ENCODE assay signal across 17 mouse cellular contexts in genomic region chr11:78065906-78066305, GRCm38 (mm10). TPM values are rescaled to one million over a fixed set of nuclear protein-coding genes. Genes with fewer than 3 reads are reported as not detected.
A peak's percentile ranks its signal among the peaks of the same experiment; 100 is the strongest.
DNase-seq lines count a peak whose midpoint lies in the region; ATAC-seq lines count a peak whose summit lies in the region.
"Had no signal": no experiment of that assay in that cellular context is flagged by ENCODE, and none has a peak within 500 bp of the region (broad histone marks: within the 10 kb centered on the region; RNA-seq: fewer than 3 reads in every experiment).

No protein-coding gene starts in this region.

- H3K36me3 ChIP-seq in limb, embryonic 13.5 days, result no peaks in the 10 kb centered on the region
- H3K36me3 ChIP-seq in limb, embryonic 10.5 days, result peaks cover 6% of the 10 kb centered on the region; the same call in 1 of the 2 replicates
- H3K36me3 ChIP-seq in erythroblast, embryonic 14.5 days (ENCODE audit: control insufficient read depth), result peaks cover 48% of the 10 kb centered on the region
- no peaks in the 10 kb centered on the region for H3K36me3 ChIP-seq in liver, embryonic 16.5 days (ENCODE audit: control insufficient read depth, insufficient read depth)
- H3K36me3 ChIP-seq in stomach, embryonic 16.5 days (ENCODE audit: control insufficient read depth, insufficient read depth, low read length), result no peaks in the 10 kb centered on the region

- H3K27me3 ChIP-seq in limb, embryonic 13.5 days, result no peaks in the 10 kb centered on the region
- no peaks in the 10 kb centered on the region for H3K27me3 ChIP-seq in limb, embryonic 10.5 days (ENCODE audit: low read depth, poor library complexity, severe bottlenecking)
- H3K27me3 ChIP-seq in erythroblast, embryonic 14.5 days (ENCODE audit: control insufficient read depth), result no peaks in the 10 kb centered on the region
- H3K27me3 ChIP-seq in liver, embryonic 16.5 days (ENCODE audit: control insufficient read depth, insufficient read depth, low read depth, low read length), result no peaks in the 10 kb centered on the region
- H3K27me3 ChIP-seq in stomach, embryonic 16.5 days (ENCODE audit: control insufficient read depth, insufficient read depth, low read length), result no peaks in the 10 kb centered on the region
- H3K27me3 ChIP-seq: CH12.LX; neural tube, embryonic 13.5 days had no signal

- 61% methylated on average over 2 of the region's 2 CpGs for WGBS in limb, embryonic 13.5 days
- WGBS in limb, embryonic 10.5 days, result 58% methylated on average over 2 of the region's 2 CpGs
- WGBS in liver, embryonic 16.5 days (ENCODE audit: insufficient replicate concordance), result 17% methylated on average over 2 of the region's 2 CpGs
- WGBS in stomach, embryonic 16.5 days, result 40% methylated on average over 2 of the region's 2 CpGs

- H3K27ac ChIP-seq in limb, embryonic 13.5 days, result no peak overlapping the region
- no peak overlapping the region for H3K27ac ChIP-seq in limb, embryonic 10.5 days
- H3K27ac ChIP-seq in liver, embryonic 16.5 days (ENCODE audit: low read length), result peak overlapping the region; percentile 98
- H3K27ac ChIP-seq in stomach, embryonic 16.5 days (ENCODE audit: low read length), result no peak overlapping the region
- H3K27ac ChIP-seq: left cerebral cortex, adult 2 months; macrophage; neural tube, embryonic 13.5 days had no signal

- no peaks in the 10 kb centered on the region for H3K9me3 ChIP-seq in limb, embryonic 13.5 days
- H3K9me3 ChIP-seq in limb, embryonic 10.5 days (replicated peaks), result no peaks in the 10 kb centered on the region
- H3K9me3 ChIP-seq in erythroblast, embryonic 14.5 days (ENCODE audit: control insufficient read depth, low read length), result no peaks in the 10 kb centered on the region
- no peaks in the 10 kb centered on the region for H3K9me3 ChIP-seq in liver, embryonic 16.5 days (replicated peaks; ENCODE audit: control insufficient read depth, low read length)
- no peaks in the 10 kb centered on the region for H3K9me3 ChIP-seq in stomach, embryonic 16.5 days (replicated peaks; ENCODE audit: control insufficient read depth, low read length)
- H3K9me3 ChIP-seq: neural tube, embryonic 13.5 days had no signal

- H3K9ac ChIP-seq in limb, embryonic 13.5 days, result 0 out of 2 replicates have a peak overlapping the region, but pooled peaks have one; percentile 8
- peak overlapping the region; percentile 75 for H3K9ac ChIP-seq in liver, embryonic 16.5 days (ENCODE audit: low read depth, low read length)
- no peak overlapping the region for H3K9ac ChIP-seq in stomach, embryonic 16.5 days (ENCODE audit: low read length)
- H3K9ac ChIP-seq: neural tube, embryonic 13.5 days had no signal

- peaks cover 6% of the 10 kb centered on the region for H3K4me1 ChIP-seq in limb, embryonic 13.5 days
- H3K4me1 ChIP-seq in limb, embryonic 10.5 days, result no peaks in the 10 kb centered on the region; the same call in 1 of the 2 replicates
- peaks cover 98% of the 10 kb centered on the region for H3K4me1 ChIP-seq in erythroblast, embryonic 14.5 days (ENCODE audit: control insufficient read depth)
- H3K4me1 ChIP-seq in liver, embryonic 16.5 days (ENCODE audit: control insufficient read depth, low read depth, low read length), result peaks cover 81% of the 10 kb centered on the region
- H3K4me1 ChIP-seq in stomach, embryonic 16.5 days (ENCODE audit: control insufficient read depth, insufficient read depth, low read length), result no peaks in the 10 kb centered on the region
- H3K4me1 ChIP-seq: neural tube, embryonic 13.5 days had no signal

- ATAC-seq in limb, embryonic 13.5 days (ENCODE audit: low FRiP score, low read depth), result no peak
- peak; percentile 80 for ATAC-seq in liver, embryonic 16.5 days (ENCODE audit: low read depth)
- peak; percentile 63; the same call in 1 of the 2 replicates for ATAC-seq in stomach, embryonic 16.5 days (ENCODE audit: insufficient read depth, low FRiP score)
- no peak for ATAC-seq in inflammation-experienced regulatory T-cells, adult 6 months
- ATAC-seq: hindbrain, embryonic 16.5 days; midbrain, embryonic 16.5 days had no signal

- no peak overlapping the region for H3K4me3 ChIP-seq in limb, embryonic 13.5 days
- H3K4me3 ChIP-seq in limb, embryonic 10.5 days, result no peak overlapping the region
- peak overlapping the region; percentile 53 for H3K4me3 ChIP-seq in erythroblast, embryonic 14.5 days (replicated peaks)
- peak overlapping the region; percentile 38 for H3K4me3 ChIP-seq in liver, embryonic 16.5 days (ENCODE audit: low read depth, low read length)
- no peak overlapping the region for H3K4me3 ChIP-seq in stomach, embryonic 16.5 days (replicated peaks; ENCODE audit: low read length)
- H3K4me3 ChIP-seq: left cerebral cortex, adult 2 months; neural tube, embryonic 13.5 days had no signal

- H3K4me2 ChIP-seq in limb, embryonic 13.5 days (replicated peaks), result no peak overlapping the region
- H3K4me2 ChIP-seq in liver, embryonic 16.5 days (ENCODE audit: low read depth, low read length), result peak overlapping the region; percentile 54
- no peak overlapping the region for H3K4me2 ChIP-seq in stomach, embryonic 16.5 days (ENCODE audit: low read depth, low read length)
- H3K4me2 ChIP-seq: neural tube, embryonic 13.5 days had no signal

- DNase-seq in limb, embryonic 10.5 days (ENCODE audit: low spot score), result no peak
- DNase-seq in thymus, postnatal 36 days, result no peak
- DNase-seq: adrenal gland, adult 2 months; heart, adult 18-20 months; kidney, postnatal 36 days; retina, postnatal 1 day had no signal

RNA-seq across cellular contexts. Expression of gene Eral1, which starts 14.3 kb away (rescaled TPM):
- 37.8 and 38.7 TPM in 2 replicates for polyA plus RNA-seq in limb, embryonic 13.5 days (2015; fragmentation: Nextera tagmentation; extraction: Ambion mirVana)
- 43.4 and 45.4 TPM in 2 replicates for polyA plus RNA-seq in limb, embryonic 10.5 days (2016; fragmentation: Nextera tagmentation; extraction: Ambion mirVana)
- polyA plus RNA-seq in erythroblast, embryonic 14.5 days (2012), result 0.14 and 0.29 TPM in 2 replicates
- polyA plus RNA-seq in liver, embryonic 16.5 days (2015; fragmentation: Nextera tagmentation; extraction: Ambion mirVana), result 12.4 and 12.7 TPM in 2 replicates
- 28.3 and 29.0 TPM in 2 replicates for polyA plus RNA-seq in stomach, embryonic 16.5 days (2015; fragmentation: Nextera tagmentation; extraction: Ambion mirVana)
- 10 to 100 TPM; 29.4 to 45.2 (median 41.1) TPM for polyA plus RNA-seq in inflammation-experienced regulatory T-cells, adult 6 months (2017; shearing (Covaris generic))

RNA-seq across cellular contexts. Expression of gene Flot2, which starts 28.2 kb away (rescaled TPM):
- polyA plus RNA-seq in limb, embryonic 13.5 days (2015; fragmentation: Nextera tagmentation; extraction: Ambion mirVana), result 52.0 and 52.9 TPM in 2 replicates
- polyA plus RNA-seq in limb, embryonic 10.5 days (2016; fragmentation: Nextera tagmentation; extraction: Ambion mirVana), result 58.9 and 64.6 TPM in 2 replicates
- polyA plus RNA-seq in erythroblast, embryonic 14.5 days (2012), result 4.8 and 5.4 TPM in 2 replicates
- 24.5 and 25.1 TPM in 2 replicates for polyA plus RNA-seq in liver, embryonic 16.5 days (2015; fragmentation: Nextera tagmentation; extraction: Ambion mirVana)
- 59.0 and 61.1 TPM in 2 replicates for polyA plus RNA-seq in stomach, embryonic 16.5 days (2015; fragmentation: Nextera tagmentation; extraction: Ambion mirVana)
- 10 to 100 TPM; 21.3 to 36.0 (median 24.7) TPM for polyA plus RNA-seq in inflammation-experienced regulatory T-cells, adult 6 months (2017; shearing (Covaris generic))

RNA-seq across cellular contexts. Expression of gene Fam222b, which starts 28.6 kb away (rescaled TPM):
- polyA plus RNA-seq in limb, embryonic 13.5 days (2015; fragmentation: Nextera tagmentation; extraction: Ambion mirVana), result 13.7 and 16.1 TPM in 2 replicates
- 22.7 and 24.2 TPM in 2 replicates for polyA plus RNA-seq in limb, embryonic 10.5 days (2016; fragmentation: Nextera tagmentation; extraction: Ambion mirVana)
- polyA plus RNA-seq in erythroblast, embryonic 14.5 days (2012), result 0.77 and 0.78 TPM in 2 replicates
- 3.4 and 4.9 TPM in 2 replicates for polyA plus RNA-seq in liver, embryonic 16.5 days (2015; fragmentation: Nextera tagmentation; extraction: Ambion mirVana)
- polyA plus RNA-seq in stomach, embryonic 16.5 days (2015; fragmentation: Nextera tagmentation; extraction: Ambion mirVana), result 9.5 and 11.5 TPM in 2 replicates
- 10 to 100 TPM; 10.9 to 20.0 (median 12.1) TPM for polyA plus RNA-seq in inflammation-experienced regulatory T-cells, adult 6 months (2017; shearing (Covaris generic))

RNA-seq across cellular contexts. Expression of gene Dhrs13, which starts 33.8 kb away (rescaled TPM):
- 20.1 and 21.1 TPM in 2 replicates for polyA plus RNA-seq in limb, embryonic 13.5 days (2015; fragmentation: Nextera tagmentation; extraction: Ambion mirVana)
- 16.1 and 17.5 TPM in 2 replicates for polyA plus RNA-seq in limb, embryonic 10.5 days (2016; fragmentation: Nextera tagmentation; extraction: Ambion mirVana)
- 4.7 and 5.1 TPM in 2 replicates for polyA plus RNA-seq in erythroblast, embryonic 14.5 days (2012)
- polyA plus RNA-seq in liver, embryonic 16.5 days (2015; fragmentation: Nextera tagmentation; extraction: Ambion mirVana), result 10.8 and 11.3 TPM in 2 replicates
- 12.1 and 13.8 TPM in 2 replicates for polyA plus RNA-seq in stomach, embryonic 16.5 days (2015; fragmentation: Nextera tagmentation; extraction: Ambion mirVana)
- 1 to 10 TPM in 2 of 3 experiments, under 1 TPM in 1; 0.94 to 1.8 (median 1.7) TPM for polyA plus RNA-seq in inflammation-experienced regulatory T-cells, adult 6 months (2017; shearing (Covaris generic))

Comparison
In these comparisons a context has a peak if more than half of its experiments do, and no peak if none do; other contexts are left out.
1. ATAC-seq: peak in liver, embryonic 16.5 days (single experiment) and stomach, embryonic 16.5 days (single experiment); none in limb, embryonic 13.5 days (single experiment) and inflammation-experienced regulatory T-cells, adult 6 months (single experiment).
2. H3K4me3 ChIP-seq: peak in erythroblast, embryonic 14.5 days (single experiment) and liver, embryonic 16.5 days (single experiment); none in limb, embryonic 13.5 days (single experiment), limb, embryonic 10.5 days (single experiment) and stomach, embryonic 16.5 days (single experiment).
3. RNA of gene Eral1, which starts 14.3 kb away (polyA plus RNA-seq): 43.4 to 45.4 TPM in limb, embryonic 10.5 days, 29.4 to 45.2 TPM in inflammation-experienced regulatory T-cells, adult 6 months, 37.8 to 38.7 TPM in limb, embryonic 13.5 days, 28.3 to 29.0 TPM in stomach, embryonic 16.5 days and 12.4 to 12.7 TPM in liver, embryonic 16.5 days; 0.14 to 0.29 TPM in erythroblast, embryonic 14.5 days; every median in the first group is over 10 times any median in the second.